Mouse (Mus musculus): ENCODE results near the gene Lta.

- no peak for TF ChIP-seq POLR2AphosphoS5 (IDR thresholded peaks at IDR 0.05; ENCODE audit: borderline replicate concordance, low read depth, low read length)
- no peak for TF ChIP-seq NRF1 (IDR thresholded peaks at IDR 0.05; ENCODE audit: insufficient read depth, low read depth, low read length, poor library complexity, severe bottlenecking)
- TF ChIP-seq CTCF (IDR thresholded peaks at IDR 0.05 in 2 of 3, conservative IDR thresholded peaks at IDR 0.05 in 1 of 3; ENCODE audit: control insufficient read depth in 1 of 3, insufficient read depth in 1 of 3, low read depth in 2 of 3, low read length in 3 of 3, poor library complexity in 1 of 3, severe bottlenecking in 1 of 3), result no peak
- no peak for TF ChIP-seq POLR2A (IDR thresholded peaks at IDR 0.05; ENCODE audit: control insufficient read depth in 1 of 2, insufficient read depth in 1 of 2, low read depth in 1 of 2, low read length in 2 of 2, poor library complexity in 1 of 2)
- TF ChIP-seq MYB (IDR thresholded peaks at IDR 0.05; ENCODE audit: low read depth, low read length), result no peak
- TF ChIP-seq USF2 (IDR thresholded peaks at IDR 0.05; ENCODE audit: borderline replicate concordance in 1 of 2, insufficient read depth in 1 of 2, low read depth in 1 of 2, low read length in 2 of 2), result no peak
- no peak for TF ChIP-seq BHLHE40 (IDR thresholded peaks at IDR 0.05; ENCODE audit: borderline replicate concordance, low read depth, low read length)
- no peak for TF ChIP-seq TBP (IDR thresholded peaks at IDR 0.05; ENCODE audit: low read depth, low read length)
- no peak for TF ChIP-seq HCFC1 (IDR thresholded peaks at IDR 0.05; ENCODE audit: low read depth, low read length)
- no peak for TF ChIP-seq USF1 (IDR thresholded peaks at IDR 0.05; ENCODE audit: low read depth, low read length)
- no peak for TF ChIP-seq CHD1 (IDR thresholded peaks at IDR 0.05; ENCODE audit: low read depth, low read length)
- TF ChIP-seq EP300 (IDR thresholded peaks at IDR 0.05; ENCODE audit: low read depth in 1 of 2, low read length in 2 of 2), result no peak
- no peak for TF ChIP-seq GATA1 (IDR thresholded peaks at IDR 0.05; ENCODE audit: low read depth, low read length)
- no peak for TF ChIP-seq POLR2AphosphoS2 (IDR thresholded peaks at IDR 0.05; ENCODE audit: low read length)
These were observed 10.1 kb downstream of the Lta start for GRCm38 (mm10) chr17:35194844-35195630.
